Mouse (Mus musculus) forebrain, embryonic 16.5 days (tissue): ENCODE measurements around the gene Rab10. TPM values are rescaled to one million over a fixed set of nuclear protein-coding genes. Genes with fewer than 3 reads are reported as not detected.
"Not testable (repeated sequence)": the region's sequence is repeated elsewhere in the genome, so short reads cannot be mapped to it uniquely, and the experiment has no call there.

Source experiments
- ATAC-seq: fragments of 200-750 bp; cut with Nextera tagmentation; 2 replicates; pipeline ENCODE4 v1.8.0; 2017; ENCODE audit warnings: mild to moderate bottlenecking, moderate library complexity
- H3K27ac ChIP-seq: fragments of 300-500 bp; sonication (generic); 2 replicates; pipeline ENCODE4 v1.5.1; 2014; ENCODE audit warnings: low read length, control low read depth
- H3K27me3 ChIP-seq: fragments of 300-500 bp; sonication (generic); replicated peaks from 2 replicates; pipeline ENCODE4 v1.6.1; 2014; ENCODE audit warnings: low read length; ENCODE audit not compliant: control insufficient read depth, insufficient read depth
- H3K36me3 ChIP-seq: fragments of 300-500 bp; sonication (generic); 2 replicates; pipeline ENCODE4 v1.6.1; 2014; ENCODE audit not compliant: control insufficient read depth, insufficient read depth
- H3K4me1 ChIP-seq: fragments of 300-500 bp; sonication (generic); replicated peaks from 2 replicates; pipeline ENCODE4 v1.6.1; 2014; ENCODE audit warnings: low read length; ENCODE audit not compliant: control insufficient read depth, insufficient read depth
- H3K4me2 ChIP-seq: fragments of 300-500 bp; sonication (generic); 2 replicates; pipeline ENCODE4 v1.6.1; 2014; ENCODE audit warnings: mild to moderate bottlenecking, low read length, control low read depth
- H3K4me3 ChIP-seq: fragments of 300-500 bp; sonication (generic); replicated peaks from 2 replicates; pipeline ENCODE4 v1.5.1; 2014; ENCODE audit warnings: mild to moderate bottlenecking, low read length, control low read depth
- H3K9ac ChIP-seq: fragments of 300-500 bp; sonication (generic); replicated peaks from 2 replicates; pipeline ENCODE4 v1.6.1; 2014; ENCODE audit warnings: low read depth, low read length, control low read depth
- H3K9me3 ChIP-seq: fragments of 300-500 bp; sonication (generic); 2 replicates; pipeline ENCODE4 v1.6.1; 2016; ENCODE audit warnings: low read length; ENCODE audit not compliant: control insufficient read depth
- WGBS: fragments of 180-500 bp; shearing (Covaris S2); extraction: QIAGEN DNeasy Blood & Tissue Kit; methylation state at CpG from one replicate; pipeline ENCODE4 v1.1.7; 2014; 5-methylcytosine and 5-hydroxymethylcytosine counted together
- polyA plus RNA-seq: library from polyadenylated mRNA; unstranded; fragments of >200 nt; fragmentation: Nextera tagmentation; extraction: Ambion mirVana; gene quantifications from 2 replicates; pipeline ENCODE4 v1.2.1, GENCODE M21; 2015

Rab10 gene
- polyA plus RNA-seq, 1 experiment from 2014 or later, result 135 TPM

- Histone ChIP-seq H3K36me3 (no peaks in the 10 kb centered on the region), H3K4me3 (peak overlapping the region; percentile 94), H3K27ac (peak overlapping the region; percentile 97), H3K27me3 (no peaks in the 10 kb centered on the region), H3K9ac (peak overlapping the region; percentile 87), H3K4me2 (peak overlapping the region; percentile 62), H3K9me3 (no peaks in the 10 kb centered on the region), H3K4me1 (peaks cover 16% of the 10 kb centered on the region)
- no peak for ATAC-seq
- 3% methylated on average over 19 of the region's 19 CpGs for WGBS
These were observed 1.1 kb downstream of the Rab10 start for GRCm38 (mm10) chr12:3308541-3309241.

GRCm38 (mm10) chr12:3307587-3307986, 2.2 kb downstream of the Rab10 start:
- 37% methylated on average over 6 of the region's 6 CpGs for WGBS
- ATAC-seq, result no peak

GRCm38 (mm10) chr12:3305238-3305637, 4.5 kb downstream of the Rab10 start:
- no peak for ATAC-seq
- H3K36me3 ChIP-seq, result no peaks in the 10 kb centered on the region
- H3K4me1 ChIP-seq, result peaks cover 11% of the 10 kb centered on the region
- WGBS, result 89% methylated on average over 2 of the region's 2 CpGs
- H3K27me3 ChIP-seq, result no peaks in the 10 kb centered on the region
- no peak overlapping the region for H3K27ac ChIP-seq
- no peak overlapping the region for H3K4me2 ChIP-seq
- H3K9ac ChIP-seq, result no peak overlapping the region
- no peaks in the 10 kb centered on the region for H3K9me3 ChIP-seq
- H3K4me3 ChIP-seq, result no peak overlapping the region

More at GRCm38 (mm10) chr12:3307587-3307986, 2.2 kb downstream of the Rab10 start:
- Histone ChIP-seq H3K4me1 (peaks cover 16% of the 10 kb centered on the region), H3K27ac (no peak overlapping the region), H3K4me2 (peak overlapping the region; percentile 62), H3K9me3 (no peaks in the 10 kb centered on the region), H3K36me3 (no peaks in the 10 kb centered on the region), H3K9ac (peak overlapping the region; percentile 16), H3K27me3 (no peaks in the 10 kb centered on the region), H3K4me3 (peak overlapping the region; percentile 94)

GRCm38 (mm10) chr12:3297622-3298021, 12.1 kb downstream of the Rab10 start:
- not testable (repeated sequence) for H3K4me3 ChIP-seq, ATAC-seq, H3K9ac ChIP-seq, H3K9me3 ChIP-seq, H3K4me1 ChIP-seq, H3K36me3 ChIP-seq, H3K27ac ChIP-seq, H3K27me3 ChIP-seq, H3K4me2 ChIP-seq
- over 99% methylated on average over 6 of the region's 6 CpGs for WGBS

GRCm38 (mm10) chr12:3296056-3296455, 13.7 kb downstream of the Rab10 start:
- 95% methylated on average over 2 of the region's 2 CpGs for WGBS
- no peak for ATAC-seq
- H3K4me3 ChIP-seq, result no peak overlapping the region

GRCm38 (mm10) chr12:3291849-3292248, 17.9 kb downstream of the Rab10 start:
- Histone ChIP-seq H3K4me1 (no peaks in the 10 kb centered on the region), H3K9me3 (no peaks in the 10 kb centered on the region; the same call in 1 of the 2 replicates), H3K4me2 (no peak overlapping the region), H3K27ac (no peak overlapping the region), H3K4me3 (no peak overlapping the region), H3K9ac (no peak overlapping the region), H3K27me3 (no peaks in the 10 kb centered on the region), H3K36me3 (peaks cover 10% of the 10 kb centered on the region; the same call in 1 of the 2 replicates)
- 88% methylated on average over 1 of the region's 1 CpGs for WGBS
- ATAC-seq, result no peak

More at GRCm38 (mm10) chr12:3296056-3296455, 13.7 kb downstream of the Rab10 start:
- H3K27ac ChIP-seq, result no peak overlapping the region
- peaks cover 12% of the 10 kb centered on the region for H3K36me3 ChIP-seq
- no peak overlapping the region for H3K9ac ChIP-seq
- no peak overlapping the region for H3K4me2 ChIP-seq
- no peaks in the 10 kb centered on the region for H3K4me1 ChIP-seq
- peaks cover 5% of the 10 kb centered on the region; the same call in 1 of the 2 replicates for H3K9me3 ChIP-seq
- H3K27me3 ChIP-seq, result no peaks in the 10 kb centered on the region

GRCm38 (mm10) chr12:3291038-3291437, 18.7 kb downstream of the Rab10 start:
- 96% methylated on average over 4 of the region's 4 CpGs for WGBS

GRCm38 (mm10) chr12:3288440-3288839, 21.3 kb downstream of the Rab10 start:
- no peak overlapping the region for H3K4me2 ChIP-seq
- no peaks in the 10 kb centered on the region; the same call in 1 of the 2 replicates for H3K9me3 ChIP-seq
- no peaks in the 10 kb centered on the region for H3K4me1 ChIP-seq
- peaks cover 8% of the 10 kb centered on the region; the same call in 1 of the 2 replicates for H3K36me3 ChIP-seq
- WGBS, result 100% methylated on average over 1 of the region's 1 CpGs
- no peak overlapping the region for H3K27ac ChIP-seq
- ATAC-seq, result no peak
- H3K9ac ChIP-seq, result no peak overlapping the region
- no peaks in the 10 kb centered on the region for H3K27me3 ChIP-seq
- H3K4me3 ChIP-seq, result no peak overlapping the region

More at GRCm38 (mm10) chr12:3291038-3291437, 18.7 kb downstream of the Rab10 start:
- Histone ChIP-seq H3K36me3 (peaks cover 10% of the 10 kb centered on the region; the same call in 1 of the 2 replicates), H3K9me3 (no peaks in the 10 kb centered on the region; the same call in 1 of the 2 replicates), H3K27ac (no peak overlapping the region), H3K9ac (no peak overlapping the region), H3K27me3 (no peaks in the 10 kb centered on the region), H3K4me1 (no peaks in the 10 kb centered on the region), H3K4me3 (no peak overlapping the region), H3K4me2 (no peak overlapping the region)
- ATAC-seq, result no peak

GRCm38 (mm10) chr12:3285919-3286318, 23.9 kb downstream of the Rab10 start:
- Histone ChIP-seq H3K9me3 (no peaks in the 10 kb centered on the region), H3K27me3 (no peaks in the 10 kb centered on the region), H3K4me2 (no peak overlapping the region), H3K9ac (no peak overlapping the region), H3K4me1 (no peaks in the 10 kb centered on the region), H3K27ac (no peak overlapping the region), H3K36me3 (peaks cover 3% of the 10 kb centered on the region; the same call in 1 of the 2 replicates), H3K4me3 (no peak overlapping the region)
- WGBS, result 92% methylated on average over 1 of the region's 1 CpGs
- ATAC-seq, result no peak
